Mouse (Mus musculus): Measurements from ENCODE around the gene Sfmbt1. TPM values are rescaled to one million over a fixed set of nuclear protein-coding genes. Genes with fewer than 3 reads are reported as not detected.

Gene Sfmbt1
- total RNA-seq, 2 experiments from 2014 or later = 22.8 to 25.2 TPM

- no peak for DNase-seq (ENCODE audit: low spot score in 2 of 2)
Measured at GRCm38 (mm10) chr14:30824456-30824995, 109.9 kb downstream of the Sfmbt1 start.

GRCm38 (mm10) chr14:30825021-30825475 lies 110.4 kb downstream of the Sfmbt1 start:
- DNase-seq (ENCODE audit: low spot score in 2 of 2) = no peak

GRCm38 (mm10) chr14:30825476-30826131 lies 111.0 kb downstream of the Sfmbt1 start, which contains the start of gene Tmem110:
Gene Tmem110 (plus strand): TSS chr14:30825590.
- DNase-seq (ENCODE audit: low spot score in 2 of 2) = peak; percentile 82 to 88

GRCm38 (mm10) chr14:30826174-30827140 lies 111.8 kb downstream of the Sfmbt1 start:
- no peak for DNase-seq (ENCODE audit: low spot score in 2 of 2)

GRCm38 (mm10) chr14:30827480-30827879 lies 112.8 kb downstream of the Sfmbt1 start:
- no peak for DNase-seq (ENCODE audit: low spot score in 2 of 2)

GRCm38 (mm10) chr14:30828077-30828476 lies 113.4 kb downstream of the Sfmbt1 start:
- no peak for DNase-seq (ENCODE audit: low spot score in 2 of 2)

GRCm38 (mm10) chr14:30828635-30829460 lies 114.2 kb downstream of the Sfmbt1 start:
- DNase-seq (ENCODE audit: low spot score in 2 of 2) = no peak

- no peak for DNase-seq (ENCODE audit: low spot score in 2 of 2)
Measured at GRCm38 (mm10) chr14:30837416-30837996, 122.9 kb downstream of the Sfmbt1 start.

- DNase-seq (ENCODE audit: low spot score in 2 of 2) = no peak
Measured at GRCm38 (mm10) chr14:30843701-30844100, 129.1 kb downstream of the Sfmbt1 start.

GRCm38 (mm10) chr14:30850504-30850903 lies 135.9 kb downstream of the Sfmbt1 start:
- DNase-seq (ENCODE audit: low spot score in 2 of 2) = no peak

GRCm38 (mm10) chr14:30852325-30852724 lies 137.7 kb downstream of the Sfmbt1 start:
- DNase-seq (ENCODE audit: low spot score in 2 of 2) = no peak

- no peak for DNase-seq (ENCODE audit: low spot score in 2 of 2)
Measured at GRCm38 (mm10) chr14:30855316-30855715, 140.7 kb downstream of the Sfmbt1 start.

GRCm38 (mm10) chr14:30856885-30857507 lies 142.3 kb downstream of the Sfmbt1 start:
- no peak for DNase-seq (ENCODE audit: low spot score in 2 of 2)

- DNase-seq (ENCODE audit: low spot score in 2 of 2) = no peak
Measured at GRCm38 (mm10) chr14:30857990-30858389, 143.3 kb downstream of the Sfmbt1 start.

GRCm38 (mm10) chr14:30861421-30862125 lies 146.9 kb downstream of the Sfmbt1 start:
- no peak for DNase-seq (ENCODE audit: low spot score in 2 of 2)

- no peak for DNase-seq (ENCODE audit: low spot score in 2 of 2)
Measured at GRCm38 (mm10) chr14:30862368-30862767, 147.7 kb downstream of the Sfmbt1 start.

GRCm38 (mm10) chr14:30865311-30865710 lies 150.7 kb downstream of the Sfmbt1 start:
- peak in 1 of 2 experiments; percentile 29 for DNase-seq (ENCODE audit: low spot score in 2 of 2)

GRCm38 (mm10) chr14:30867042-30867441 lies 152.4 kb downstream of the Sfmbt1 start:
- DNase-seq (ENCODE audit: low spot score in 2 of 2) = peak; percentile 77 to 81

GRCm38 (mm10) chr14:30868826-30869225 lies 154.2 kb downstream of the Sfmbt1 start:
- DNase-seq (ENCODE audit: low spot score in 2 of 2) = no peak
